Mouse (Mus musculus) heart, adult 8-10 months (tissue): ENCODE results near the gene Apbb1. TPM values are rescaled to one million over a fixed set of nuclear protein-coding genes. Genes with fewer than 3 reads are reported as not detected.
A peak's percentile ranks its signal among the peaks of the same experiment; 100 is the strongest.

Experiments
- DNase-seq: peaks from one replicate; pipeline ENCODE4 v3.0.0; 2022; ENCODE audit warnings: low spot score
- total RNA-seq, 4 experiments: library from RNA; stranded (reverse); gene quantifications; 2 replicates each; pipeline ENCODE4 v1.2.4; 2022

Gene Apbb1
- total RNA-seq, 4 experiments from 2014 or later = 118 to 143 (median 136) TPM

GRCm38 (mm10) chr7:105570756-105571155 is 10.7 kb downstream of the Apbb1 start:
- no peak for DNase-seq

DNA sequence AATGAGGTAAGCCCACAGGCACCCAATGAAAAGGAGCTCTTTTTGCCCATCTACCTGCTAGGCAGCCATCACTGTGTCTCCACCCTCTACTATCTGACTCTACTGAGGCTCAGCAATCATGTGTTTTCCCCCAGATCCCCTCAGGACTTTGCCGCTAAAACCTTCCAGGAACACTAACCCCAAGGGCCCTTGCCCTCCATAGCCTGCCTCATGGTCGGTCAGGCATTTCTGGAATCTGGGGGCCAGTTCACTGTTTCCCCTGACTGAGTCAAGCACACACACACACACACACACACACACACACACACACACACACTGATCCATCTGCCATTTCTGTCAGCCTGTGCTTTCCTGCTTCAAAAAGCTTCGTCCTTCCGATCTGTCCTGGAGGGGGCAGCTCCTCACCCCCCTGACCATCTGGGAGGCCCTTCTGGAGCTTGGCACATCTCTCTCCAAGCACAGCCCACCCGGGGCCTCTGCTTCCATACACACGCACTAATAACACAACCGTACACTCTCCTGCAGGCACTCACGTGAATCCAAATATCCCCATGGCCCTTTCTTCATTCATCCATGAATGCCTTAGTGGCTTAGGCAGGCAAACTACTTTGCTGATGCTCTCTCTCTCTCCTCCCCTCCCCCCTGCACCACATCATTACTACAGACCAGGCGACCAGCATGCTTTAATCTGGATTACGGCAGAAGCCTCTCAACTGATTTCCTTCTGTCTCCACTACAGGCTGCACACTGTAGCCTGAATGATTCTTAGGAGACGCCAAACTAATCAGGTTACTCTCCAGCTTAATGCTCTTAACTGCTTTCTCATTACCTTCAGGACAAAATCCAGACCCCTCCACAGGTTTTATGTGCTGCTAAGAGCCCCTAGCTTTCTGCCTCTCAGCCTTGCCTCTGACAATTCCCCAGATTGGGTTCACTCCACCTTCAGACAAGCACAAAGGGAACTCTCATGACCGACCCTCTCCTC is 11.6 kb downstream of the Apbb1 start:
- no peak for DNase-seq

- DNase-seq = no peak
Measured at GRCm38 (mm10) chr7:105568988-105569471, 12.4 kb downstream of the Apbb1 start.

GRCm38 (mm10) chr7:105568583-105568982 is 12.9 kb downstream of the Apbb1 start:
- DNase-seq = no peak

- DNase-seq = peak; percentile 62
Measured at GRCm38 (mm10) chr7:105565071-105565836, 16.2 kb downstream of the Apbb1 start.

GRCm38 (mm10) chr7:105563367-105563766 is 18.1 kb downstream of the Apbb1 start:
- DNase-seq = no peak

GRCm38 (mm10) chr7:105562317-105562716 is 19.1 kb downstream of the Apbb1 start:
- no peak for DNase-seq

GRCm38 (mm10) chr7:105559016-105559415 is 22.4 kb downstream of the Apbb1 start:
- DNase-seq = no peak

GRCm38 (mm10) chr7:105557671-105558070 is 23.8 kb downstream of the Apbb1 start:
- no peak for DNase-seq

GRCm38 (mm10) chr7:105556406-105556805 is 25.0 kb downstream of the Apbb1 start:
- no peak for DNase-seq

DNA sequence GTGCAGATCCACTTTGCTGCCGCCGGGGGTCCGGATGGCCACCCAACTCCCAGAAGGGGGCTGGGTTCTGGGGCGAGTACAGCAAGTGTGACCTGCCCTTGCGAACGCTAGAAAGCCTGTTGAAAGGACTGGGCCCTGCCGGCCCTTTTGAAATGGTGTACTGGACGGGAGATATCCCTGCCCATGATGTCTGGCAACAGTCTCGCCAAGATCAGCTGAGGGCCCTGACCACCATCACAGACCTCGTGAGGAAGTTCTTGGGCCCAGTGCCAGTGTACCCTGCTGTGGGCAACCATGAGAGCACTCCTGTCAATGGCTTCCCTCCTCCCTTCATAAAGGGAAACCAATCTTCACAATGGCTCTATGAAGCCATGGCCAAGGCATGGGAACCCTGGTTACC is 25.9 kb downstream of the Apbb1 start:
- DNase-seq = no peak

- peak; percentile 94 for DNase-seq
Measured at GRCm38 (mm10) chr7:105554212-105554942, 27.1 kb downstream of the Apbb1 start, which contains the start of gene Smpd1. Gene Smpd1 (plus strand): TSS chr7:105554360.

DNA sequence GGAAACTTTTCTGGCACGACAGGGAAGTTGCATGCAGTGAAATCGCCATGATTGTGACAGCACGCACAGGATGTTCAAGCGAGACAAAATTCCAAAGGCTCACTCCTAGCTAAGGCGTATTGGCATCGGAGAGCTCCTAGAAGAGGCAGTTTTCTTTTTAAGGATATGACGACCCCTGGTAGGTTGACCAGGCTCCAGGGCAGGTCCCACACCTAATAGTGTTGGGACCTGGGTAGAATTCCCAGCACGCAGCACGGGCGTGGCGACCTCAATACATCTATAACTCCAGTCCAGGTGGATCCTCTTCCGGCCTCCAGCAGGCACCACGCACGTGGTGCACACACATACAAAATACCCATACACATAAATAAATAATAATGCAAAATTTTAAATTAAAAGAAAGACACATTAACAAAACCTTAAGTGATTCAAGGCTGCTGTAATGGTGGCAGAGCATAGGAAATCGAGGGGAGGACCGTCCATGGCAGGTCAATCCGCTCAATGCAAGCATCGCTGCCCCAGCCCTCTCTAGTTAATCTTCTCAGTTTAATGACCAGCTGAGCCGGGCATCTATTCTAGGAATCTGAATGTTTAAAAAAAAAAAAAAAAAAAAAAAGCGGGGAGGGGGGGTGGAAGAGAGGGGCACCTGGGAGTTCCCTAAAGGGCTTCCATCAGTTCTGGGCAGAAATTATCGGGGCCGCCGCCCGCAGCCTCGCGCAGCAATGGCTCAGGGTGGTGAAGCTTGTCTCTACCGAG is 27.8 kb downstream of the Apbb1 start:
- DNase-seq = no peak

GRCm38 (mm10) chr7:105549035-105549434 is 32.4 kb downstream of the Apbb1 start:
- no peak for DNase-seq

DNA sequence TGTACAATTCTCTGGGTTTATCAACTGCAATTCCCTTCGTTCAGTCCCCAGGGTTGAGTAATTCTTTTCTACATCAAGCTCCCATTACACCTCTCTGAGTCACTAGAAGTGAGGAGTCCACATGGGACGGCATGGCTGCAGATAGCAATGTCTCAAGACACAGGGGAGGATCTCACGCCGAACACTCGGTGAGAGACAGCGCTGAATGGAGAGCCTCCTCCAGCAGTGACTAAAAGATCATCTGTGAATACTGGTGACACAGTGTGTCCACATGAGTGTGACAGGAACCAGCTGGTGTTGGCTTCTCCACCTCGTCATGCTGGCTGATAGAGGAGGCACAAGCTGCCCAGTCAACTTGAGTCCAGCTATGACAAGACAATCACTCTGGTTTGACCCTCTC is 33.5 kb downstream of the Apbb1 start:
- no peak for DNase-seq

DNA sequence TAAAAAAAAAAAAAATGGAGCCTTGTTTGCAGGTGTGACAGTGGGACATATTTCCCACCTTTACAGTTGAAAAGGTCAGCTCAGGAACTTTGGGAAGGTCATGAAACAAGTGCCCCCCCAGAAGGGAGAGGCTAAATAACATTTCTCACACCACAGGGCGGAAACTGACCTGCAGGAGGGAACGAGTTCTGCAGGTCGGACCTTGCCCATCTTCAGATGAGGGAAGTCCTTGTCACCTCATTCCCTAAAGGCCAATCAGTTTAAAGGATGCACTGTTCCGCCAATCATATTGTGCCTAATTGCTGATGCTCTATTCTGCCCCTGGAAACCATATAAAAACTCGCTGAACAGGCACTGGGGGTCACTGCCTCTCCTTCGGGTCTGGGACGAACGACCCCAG is 35.5 kb downstream of the Apbb1 start:
- no peak for DNase-seq

- DNase-seq = no peak
Measured at GRCm38 (mm10) chr7:105534162-105534561, 47.3 kb downstream of the Apbb1 start.

- no peak for DNase-seq
Measured at GRCm38 (mm10) chr7:105528094-105528493, 53.4 kb downstream of the Apbb1 start.

GRCm38 (mm10) chr7:105527306-105527937 is 54.0 kb downstream of the Apbb1 start:
- peak; percentile 20 for DNase-seq

GRCm38 (mm10) chr7:105524222-105524621 is 57.2 kb downstream of the Apbb1 start:
- no peak for DNase-seq
